Mouse (Mus musculus) liver, embryonic 11.5 days (tissue): ENCODE results near the gene Gna13. TPM values are rescaled to one million over a fixed set of nuclear protein-coding genes. Genes with fewer than 3 reads are reported as not detected.

Experiments
- ATAC-seq: fragments of 200-750 bp; cut with Nextera tagmentation; replicated peaks from 2 replicates; pipeline ENCODE4 v1.8.0; 2017; ENCODE audit warnings: moderate number of reproducible peaks, mild to moderate bottlenecking, moderate TSS enrichment, moderate library complexity; ENCODE audit not compliant: low FRiP score
- DNase-seq: peaks from one replicate; pipeline ENCODE4 v3.0.0-alpha.2; 2017; ENCODE audit warnings: low spot score
- H3K27ac ChIP-seq: fragments of 300-500 bp; sonication (generic); 2 replicates; pipeline ENCODE4 v1.5.1; 2014; ENCODE audit warnings: mild to moderate bottlenecking, low read depth, low read length, control low read depth
- H3K27me3 ChIP-seq: fragments of 300-500 bp; sonication (generic); replicated peaks from 2 replicates; pipeline ENCODE4 v1.6.1; 2014; ENCODE audit warnings: low read length, mixed read lengths; ENCODE audit not compliant: control insufficient read depth, insufficient read depth
- H3K36me3 ChIP-seq: fragments of 300-500 bp; sonication (generic); 2 replicates; pipeline ENCODE4 v1.6.1; 2014; ENCODE audit warnings: mild to moderate bottlenecking, low read length, moderate library complexity, mixed read lengths; ENCODE audit not compliant: control insufficient read depth, insufficient read depth
- H3K4me1 ChIP-seq: fragments of 300-500 bp; sonication (generic); replicated peaks from 2 replicates; pipeline ENCODE4 v1.6.1; 2014; ENCODE audit warnings: low read length, mixed read lengths; ENCODE audit not compliant: control insufficient read depth, insufficient read depth
- H3K4me2 ChIP-seq: fragments of 300-500 bp; sonication (generic); 2 replicates; pipeline ENCODE4 v1.6.1; 2014; ENCODE audit warnings: mild to moderate bottlenecking, control low read depth, moderate library complexity
- H3K4me3 ChIP-seq: fragments of 300-500 bp; sonication (generic); 2 replicates; pipeline ENCODE4 v1.5.1; 2014; ENCODE audit warnings: low read depth, low read length, control low read depth
- H3K9ac ChIP-seq: fragments of 300-500 bp; sonication (generic); 2 replicates; pipeline ENCODE4 v1.6.1; 2014; ENCODE audit warnings: low read depth, low read length, control low read depth
- H3K9me3 ChIP-seq: fragments of 300-500 bp; sonication (generic); 2 replicates; pipeline ENCODE4 v1.6.1; 2016; ENCODE audit warnings: low read length, inconsistent platforms, mixed read lengths; ENCODE audit not compliant: control insufficient read depth
- WGBS: fragments of 180-500 bp; shearing (Covaris S2); extraction: QIAGEN DNeasy Blood & Tissue Kit; methylation state at CpG from one replicate; pipeline ENCODE4 v1.1.7; 2014; 5-methylcytosine and 5-hydroxymethylcytosine counted together
- polyA plus RNA-seq: library from polyadenylated mRNA; unstranded; fragments of >200 nt; fragmentation: Nextera tagmentation; extraction: Ambion mirVana; gene quantifications from 2 replicates; pipeline ENCODE4 v1.2.1, GENCODE M21; 2014

Gna13 gene
- polyA plus RNA-seq, 1 experiment from 2014 or later: 25.3 TPM

DNA sequence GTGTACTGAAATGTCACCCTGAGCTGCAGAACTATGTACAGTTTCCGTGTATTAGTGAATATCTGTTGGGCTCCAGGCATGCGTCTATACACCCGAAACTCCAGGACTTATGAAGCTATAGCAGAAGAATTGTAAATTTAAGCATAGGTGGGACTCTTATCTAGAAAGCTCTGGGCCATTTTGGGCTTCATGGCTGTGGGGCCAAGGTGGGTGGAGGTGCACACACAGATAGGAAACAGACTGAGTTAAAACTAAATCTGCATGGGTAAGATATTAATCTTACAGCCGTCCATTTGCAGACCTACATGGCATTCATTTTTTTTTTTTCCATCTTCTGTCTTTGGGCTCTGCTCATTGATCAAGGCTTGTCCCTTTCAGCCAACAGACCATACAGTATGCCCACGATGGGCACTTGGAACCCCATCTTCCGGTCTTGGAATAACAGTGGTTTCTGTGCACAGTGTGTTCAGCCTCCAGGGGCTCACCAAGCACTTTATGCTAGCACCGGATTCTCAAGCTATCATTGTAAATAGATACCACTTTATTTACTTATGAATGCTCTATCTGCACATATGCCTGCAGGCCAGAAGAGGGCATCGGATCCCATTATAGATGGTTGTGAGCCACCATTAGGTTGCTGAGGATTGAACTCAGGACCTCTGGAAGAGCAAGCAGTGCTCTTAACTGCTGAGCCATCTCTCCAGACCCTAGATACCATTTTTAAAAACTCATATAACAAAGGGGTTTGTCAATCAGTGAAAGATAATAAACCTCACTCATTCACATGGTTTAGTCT is 81.0 kb downstream of the Gna13 start:
- H3K9ac ChIP-seq: no peak overlapping the region
- H3K4me3 ChIP-seq: no peak overlapping the region
- no peaks in the 10 kb centered on the region for H3K9me3 ChIP-seq
- ATAC-seq: 0 out of 2 replicates have a peak, but pooled peaks have one; percentile 15
- WGBS: 83% methylated on average over 8 of the region's 8 CpGs
- no peak for DNase-seq
- peaks cover 23% of the 10 kb centered on the region for H3K4me1 ChIP-seq
- no peak overlapping the region for H3K4me2 ChIP-seq
- H3K27me3 ChIP-seq: no peaks in the 10 kb centered on the region
- H3K27ac ChIP-seq: no peak overlapping the region
- H3K36me3 ChIP-seq: no peaks in the 10 kb centered on the region

DNA sequence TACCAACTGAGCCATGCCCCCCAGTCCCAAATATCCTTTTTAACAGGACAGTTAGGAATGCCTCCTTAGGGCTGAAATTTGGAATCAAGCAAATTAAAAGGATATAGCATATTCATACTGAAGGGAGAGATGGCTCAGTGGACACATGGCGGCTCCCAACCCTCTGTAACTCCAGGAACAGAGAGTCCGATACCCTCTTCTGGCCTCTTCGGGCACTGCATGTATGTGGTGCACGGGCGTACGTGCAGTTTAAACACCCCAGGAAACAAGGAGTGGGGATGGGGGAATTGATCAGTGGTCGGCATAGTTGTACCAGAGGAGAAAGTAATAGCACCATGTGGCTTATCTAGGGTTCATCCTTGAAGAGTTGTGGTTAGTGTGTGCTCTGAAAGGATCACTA is 82.0 kb downstream of the Gna13 start:
- no peaks in the 10 kb centered on the region for H3K36me3 ChIP-seq
- H3K4me2 ChIP-seq: no peak overlapping the region
- no peaks in the 10 kb centered on the region for H3K27me3 ChIP-seq
- DNase-seq (no peak), ATAC-seq (peak; percentile 21; the same call in 1 of the 2 replicates)
- H3K9me3 ChIP-seq: no peaks in the 10 kb centered on the region
- no peak overlapping the region for H3K9ac ChIP-seq
- WGBS: 50% methylated on average over 7 of the region's 7 CpGs
- H3K4me3 ChIP-seq: no peak overlapping the region
- no peak overlapping the region for H3K27ac ChIP-seq
- peaks cover 19% of the 10 kb centered on the region for H3K4me1 ChIP-seq

DNA sequence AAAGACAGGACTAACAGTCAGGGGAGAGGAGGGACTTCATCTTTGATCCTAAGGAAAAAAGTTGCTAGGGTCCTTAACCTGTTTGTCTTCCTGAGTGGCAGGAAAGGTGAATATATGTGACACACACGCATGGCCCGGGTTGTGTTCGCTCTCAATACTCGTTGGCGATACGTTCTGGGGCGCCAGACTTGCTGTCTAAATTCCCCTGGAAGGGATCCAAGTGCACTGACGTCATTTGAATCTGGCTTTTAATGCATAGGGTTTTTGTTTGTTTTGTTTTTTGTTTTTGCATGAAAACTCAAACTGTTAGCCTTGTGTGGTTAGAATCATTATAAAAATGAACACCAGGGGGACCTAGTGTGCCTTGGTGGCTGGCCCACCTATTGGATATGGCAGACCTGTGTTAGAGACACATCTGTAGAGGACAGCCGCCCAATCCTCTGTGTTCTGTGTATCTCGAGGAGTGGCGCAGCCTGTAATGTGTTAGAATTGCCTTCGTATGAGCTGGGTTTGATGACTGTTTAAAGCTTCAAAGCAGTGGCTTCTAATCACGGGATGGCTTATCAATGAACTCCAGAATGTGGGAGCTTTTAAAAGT is 82.9 kb downstream of the Gna13 start:
- ATAC-seq: peak; percentile 76
- Histone ChIP-seq H3K4me3 (no peak overlapping the region), H3K4me2 (no peak overlapping the region), H3K27me3 (no peaks in the 10 kb centered on the region), H3K4me1 (peaks cover 15% of the 10 kb centered on the region), H3K36me3 (peaks cover 7% of the 10 kb centered on the region), H3K27ac (no peak overlapping the region), H3K9me3 (no peaks in the 10 kb centered on the region), H3K9ac (no peak overlapping the region)
- 48% methylated on average over 13 of the region's 13 CpGs for WGBS
- DNase-seq: no peak

Other genes with a start within 250 kb of the Gna13 start
- not detected in 2 replicates for gene E030025P04Rik, start 218.5 kb upstream of the Gna13 start, polyA plus RNA-seq
- gene Rgs9, start 64.7 kb upstream of the Gna13 start, polyA plus RNA-seq: 0.18 and 0.25 TPM in 2 replicates
- gene 9930022D16Rik, start 51.1 kb downstream of the Gna13 start, polyA plus RNA-seq: not detected in 2 replicates
- 33.7 and 35.5 TPM in 2 replicates for gene Amz2, start 63.1 kb downstream of the Gna13 start, polyA plus RNA-seq
- 5.8 and 6.2 TPM in 2 replicates for gene Arsg, start 110.5 kb downstream of the Gna13 start, polyA plus RNA-seq
- 52.2 and 58.7 TPM in 2 replicates for gene Slc16a6, start 110.8 kb downstream of the Gna13 start, polyA plus RNA-seq
- 18.9 and 21.8 TPM in 2 replicates for gene Wipi1, start 249.1 kb downstream of the Gna13 start, polyA plus RNA-seq